Mouse (Mus musculus): ENCODE results near the gene Ccdc186. TPM values are rescaled to one million over a fixed set of nuclear protein-coding genes. Genes with fewer than 3 reads are reported as not detected.

Ccdc186 gene
- polyA plus RNA-seq, 1 experiment from 2014 or later: 19.3 TPM

DNA sequence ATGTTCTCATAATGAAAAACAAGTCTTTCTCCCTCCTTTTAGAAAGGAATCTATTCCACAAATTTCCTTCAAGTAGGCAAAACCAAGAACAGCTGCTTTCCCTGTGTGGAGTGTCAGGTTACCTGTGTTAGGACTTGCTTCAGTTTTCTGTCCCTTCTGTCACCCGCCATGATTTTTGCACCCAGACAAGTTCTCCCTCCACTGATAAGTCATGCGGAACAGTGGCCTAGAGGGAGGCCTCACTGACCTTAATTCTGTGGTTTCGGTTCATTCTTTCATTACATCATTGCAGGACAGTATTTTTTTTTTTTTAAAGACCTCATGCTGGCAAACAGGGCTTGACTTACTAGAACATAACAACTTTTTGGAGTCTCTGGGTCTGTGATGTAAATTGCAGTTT lies 72.6 kb downstream of the Ccdc186 start:
- Histone ChIP-seq H3K36me3 (ENCODE audit: control insufficient read depth, insufficient read depth, low read length) (no peaks in the 10 kb centered on the region), H3K4me2 (ENCODE audit: low read depth, low read length) (no peak overlapping the region), H3K9ac (ENCODE audit: low read length) (no peak overlapping the region), H3K27ac (ENCODE audit: low read length) (no peak overlapping the region), H3K4me1 (ENCODE audit: control insufficient read depth, insufficient read depth, low read length) (no peaks in the 10 kb centered on the region), H3K4me3 (replicated peaks; ENCODE audit: low read length) (no peak overlapping the region), H3K9me3 (replicated peaks; ENCODE audit: control insufficient read depth, low read length) (no peaks in the 10 kb centered on the region), H3K27me3 (ENCODE audit: control insufficient read depth, insufficient read depth, low read length) (no peaks in the 10 kb centered on the region)
- no peak for ATAC-seq (ENCODE audit: insufficient read depth, low FRiP score)
- WGBS: 48% methylated on average over 3 of the region's 3 CpGs

DNA sequence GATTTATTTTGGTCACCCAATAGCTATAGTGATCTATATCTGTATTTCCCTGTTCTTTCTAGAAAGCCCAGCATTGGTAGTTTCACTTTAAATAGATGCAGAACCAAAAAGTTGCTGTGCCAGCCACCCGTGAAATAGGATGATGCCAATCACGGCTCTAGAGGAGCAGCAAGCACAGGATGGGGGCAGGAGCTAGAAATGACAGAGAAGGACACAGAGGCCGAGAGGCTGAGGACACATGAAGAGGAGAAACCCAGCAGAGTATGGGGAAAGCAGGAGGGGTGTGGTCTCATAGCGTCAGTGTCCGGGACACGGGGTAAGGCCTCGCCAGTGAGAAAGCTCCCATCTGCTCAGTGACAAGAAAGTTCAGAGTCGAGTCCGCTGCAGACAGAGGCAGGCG lies 74.1 kb downstream of the Ccdc186 start:
- Histone ChIP-seq H3K9ac (ENCODE audit: low read length) (no peak overlapping the region), H3K4me3 (replicated peaks; ENCODE audit: low read length) (no peak overlapping the region), H3K27ac (ENCODE audit: low read length) (no peak overlapping the region), H3K4me1 (ENCODE audit: control insufficient read depth, insufficient read depth, low read length) (no peaks in the 10 kb centered on the region), H3K9me3 (replicated peaks; ENCODE audit: control insufficient read depth, low read length) (no peaks in the 10 kb centered on the region), H3K27me3 (ENCODE audit: control insufficient read depth, insufficient read depth, low read length) (no peaks in the 10 kb centered on the region), H3K36me3 (ENCODE audit: control insufficient read depth, insufficient read depth, low read length) (no peaks in the 10 kb centered on the region), H3K4me2 (ENCODE audit: low read depth, low read length) (no peak overlapping the region)
- no peak for ATAC-seq (ENCODE audit: insufficient read depth, low FRiP score)
- 65% methylated on average over 10 of the region's 10 CpGs for WGBS

DNA sequence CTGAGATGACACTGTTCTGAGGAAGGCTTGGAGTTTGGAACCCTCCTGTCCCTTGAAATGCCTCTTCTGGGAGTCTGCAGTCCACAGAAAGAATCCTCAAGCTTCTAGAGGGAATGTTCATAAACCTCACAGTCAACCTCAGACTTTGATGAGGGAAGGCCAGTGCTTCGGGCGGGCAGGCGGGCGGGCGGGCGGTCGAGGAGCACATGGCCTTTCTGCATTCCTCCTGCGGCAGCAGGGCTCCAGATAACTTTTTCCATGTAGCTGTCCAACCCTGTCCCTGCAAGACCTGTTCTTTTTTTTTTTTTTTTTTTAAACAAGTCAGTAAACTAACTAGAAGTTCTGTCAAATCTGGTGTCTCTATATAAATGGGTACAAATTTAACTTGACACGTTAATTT lies 75.4 kb downstream of the Ccdc186 start:
- H3K27me3 ChIP-seq (ENCODE audit: control insufficient read depth, insufficient read depth, low read length): no peaks in the 10 kb centered on the region
- WGBS: 76% methylated on average over 9 of the region's 9 CpGs
- H3K9me3 ChIP-seq (replicated peaks; ENCODE audit: control insufficient read depth, low read length): no peaks in the 10 kb centered on the region
- no peak overlapping the region for H3K27ac ChIP-seq (ENCODE audit: low read length)
- H3K4me1 ChIP-seq (ENCODE audit: control insufficient read depth, insufficient read depth, low read length): no peaks in the 10 kb centered on the region
- H3K36me3 ChIP-seq (ENCODE audit: control insufficient read depth, insufficient read depth, low read length): no peaks in the 10 kb centered on the region
- H3K4me2 ChIP-seq (ENCODE audit: low read depth, low read length): no peak overlapping the region
- H3K9ac ChIP-seq (ENCODE audit: low read length): no peak overlapping the region
- H3K4me3 ChIP-seq (replicated peaks; ENCODE audit: low read length): no peak overlapping the region
- ATAC-seq (ENCODE audit: insufficient read depth, low FRiP score): no peak

DNA sequence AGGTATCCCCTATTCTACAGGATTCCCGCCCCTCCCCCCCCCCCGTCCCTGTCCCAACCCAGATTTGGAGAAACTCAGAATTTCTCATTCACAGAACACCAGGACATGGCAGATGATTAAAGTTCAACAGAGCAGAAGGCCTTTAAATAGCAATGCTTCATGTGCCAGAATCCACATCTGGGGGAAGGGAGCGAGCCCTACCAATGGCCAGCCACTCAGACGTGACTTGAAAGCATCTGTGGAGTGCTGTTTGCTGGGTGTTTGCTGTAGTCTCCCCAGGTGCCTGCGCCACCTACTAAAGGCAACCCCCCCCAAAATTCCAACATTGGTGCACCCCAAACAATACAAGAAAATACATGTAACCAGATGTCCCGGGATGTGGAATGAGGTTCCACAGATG lies 76.5 kb downstream of the Ccdc186 start:
- no peaks in the 10 kb centered on the region for H3K27me3 ChIP-seq (ENCODE audit: control insufficient read depth, insufficient read depth, low read length)
- no peaks in the 10 kb centered on the region for H3K36me3 ChIP-seq (ENCODE audit: control insufficient read depth, insufficient read depth, low read length)
- no peak overlapping the region for H3K9ac ChIP-seq (ENCODE audit: low read length)
- H3K27ac ChIP-seq (ENCODE audit: low read length): no peak overlapping the region
- no peaks in the 10 kb centered on the region for H3K9me3 ChIP-seq (replicated peaks; ENCODE audit: control insufficient read depth, low read length)
- no peaks in the 10 kb centered on the region for H3K4me1 ChIP-seq (ENCODE audit: control insufficient read depth, insufficient read depth, low read length)
- ATAC-seq (ENCODE audit: insufficient read depth, low FRiP score): no peak
- WGBS: 74% methylated on average over 6 of the region's 6 CpGs
- H3K4me2 ChIP-seq (ENCODE audit: low read depth, low read length): no peak overlapping the region
- no peak overlapping the region for H3K4me3 ChIP-seq (replicated peaks; ENCODE audit: low read length)

DNA sequence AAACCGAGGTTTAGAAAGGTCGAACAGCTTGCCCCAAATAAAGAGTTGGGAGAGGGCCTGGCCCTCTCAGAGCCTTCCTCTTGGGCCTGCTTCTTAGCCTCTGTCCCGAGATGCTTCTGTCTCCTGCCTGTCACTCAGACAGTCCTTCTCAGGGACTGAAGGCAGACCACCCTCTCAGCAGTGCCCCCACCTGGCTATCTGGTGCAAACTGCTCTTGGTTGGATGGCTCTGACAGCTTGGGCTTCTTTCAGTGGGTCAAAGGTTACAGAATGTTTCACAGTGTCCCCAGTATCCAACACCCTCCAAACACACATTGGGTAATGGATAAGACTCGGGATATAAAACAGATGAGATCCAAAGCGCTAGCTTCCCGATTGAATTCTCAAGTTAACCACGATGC lies 76.9 kb downstream of the Ccdc186 start:
- H3K4me1 ChIP-seq (ENCODE audit: control insufficient read depth, insufficient read depth, low read length): no peaks in the 10 kb centered on the region
- ATAC-seq (ENCODE audit: insufficient read depth, low FRiP score): no peak
- WGBS: 72% methylated on average over 7 of the region's 7 CpGs

More for the DNA sequence above, 76.9 kb downstream of the Ccdc186 start:
- Histone ChIP-seq H3K4me2 (ENCODE audit: low read depth, low read length) (no peak overlapping the region), H3K9me3 (replicated peaks; ENCODE audit: control insufficient read depth, low read length) (no peaks in the 10 kb centered on the region), H3K4me3 (replicated peaks; ENCODE audit: low read length) (no peak overlapping the region), H3K27ac (ENCODE audit: low read length) (no peak overlapping the region), H3K27me3 (ENCODE audit: control insufficient read depth, insufficient read depth, low read length) (no peaks in the 10 kb centered on the region), H3K36me3 (ENCODE audit: control insufficient read depth, insufficient read depth, low read length) (no peaks in the 10 kb centered on the region), H3K9ac (ENCODE audit: low read length) (no peak overlapping the region)

Other genes starting within 250 kb of the Ccdc186 start
- 0.34 and 0.44 TPM in 2 replicates for gene Adrb1, start 100.0 kb downstream of the Ccdc186 start, polyA plus RNA-seq (2015; fragmentation: Nextera tagmentation; extraction: Ambion mirVana)
- 3.0 and 3.1 TPM in 2 replicates for gene Tdrd1, start 4.0 kb upstream of the Ccdc186 start, polyA plus RNA-seq (2015; fragmentation: Nextera tagmentation; extraction: Ambion mirVana)
- gene Vwa2, start 52.1 kb upstream of the Ccdc186 start, polyA plus RNA-seq (2015; fragmentation: Nextera tagmentation; extraction: Ambion mirVana): 2.5 and 2.9 TPM in 2 replicates
- gene Afap1l2, start 186.0 kb upstream of the Ccdc186 start, polyA plus RNA-seq (2015; fragmentation: Nextera tagmentation; extraction: Ambion mirVana): 23.1 and 23.9 TPM in 2 replicates

Data from stomach, embryonic 16.5 days (tissue).